Mouse (Mus musculus): ENCODE results near the gene Smim20.

Gene Smim20

DNA sequence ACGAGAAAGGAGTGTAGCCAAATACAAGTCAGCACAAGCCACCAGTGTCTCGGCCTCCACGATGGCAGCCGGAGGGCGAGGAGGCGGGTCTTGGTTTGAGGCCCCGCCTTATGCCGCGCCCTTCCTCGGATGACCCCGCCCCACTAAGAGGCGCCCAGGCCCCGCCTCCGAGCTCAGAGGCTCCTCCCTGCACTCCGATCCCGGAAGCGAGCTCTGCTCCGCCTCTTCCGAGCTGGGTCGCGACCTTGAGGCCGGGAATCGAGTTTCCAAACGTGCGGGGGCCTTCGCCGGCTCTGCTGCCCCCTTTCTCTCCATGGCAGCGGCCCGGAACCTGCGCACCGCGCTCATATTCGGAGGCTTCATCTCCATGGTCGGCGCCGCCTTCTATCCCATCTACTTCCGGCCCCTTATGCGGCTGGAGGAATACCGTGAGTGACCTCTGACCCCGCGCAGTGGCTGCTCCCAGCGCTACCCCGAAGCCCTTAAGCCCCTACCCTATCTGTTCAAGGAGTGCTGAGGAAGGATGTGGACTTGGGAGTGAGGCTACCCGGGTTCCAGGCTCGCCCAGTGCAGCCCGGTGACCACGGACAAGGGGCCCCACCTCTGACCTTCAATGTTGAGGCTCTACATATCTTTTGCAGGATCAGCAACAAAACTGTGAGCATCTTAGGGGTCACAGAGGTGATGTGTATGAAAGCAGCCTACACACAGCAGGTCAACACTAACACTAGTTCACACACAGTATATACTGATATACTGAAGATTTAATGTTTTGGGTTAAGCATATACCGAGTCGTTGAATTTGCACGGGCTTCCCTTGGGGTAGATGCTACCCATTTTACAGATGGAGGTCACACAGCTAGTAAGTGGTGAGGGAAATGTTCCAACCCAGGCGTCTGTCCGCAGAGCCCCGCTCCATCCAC is at the start of gene Smim20:
Gene Smim20 (plus strand): TSS at position 153 of the 923 bp plus-strand sequence.
- peak; percentile 46 for DNase-seq (ENCODE audit: extremely low read depth, low read depth)

GRCm38 (mm10) chr5:53225434-53225833 is 41.4 kb upstream of the Smim20 start:
- no peak for DNase-seq (ENCODE audit: extremely low read depth, low read depth)

- no peak for DNase-seq (ENCODE audit: extremely low read depth, low read depth)
Measured at GRCm38 (mm10) chr5:53230560-53230959, 36.3 kb upstream of the Smim20 start.

GRCm38 (mm10) chr5:53235551-53235950 is 31.3 kb upstream of the Smim20 start:
- no peak for DNase-seq (ENCODE audit: extremely low read depth, low read depth)

- no peak for DNase-seq (ENCODE audit: extremely low read depth, low read depth)
Measured at GRCm38 (mm10) chr5:53236136-53236535, 30.7 kb upstream of the Smim20 start.

DNA sequence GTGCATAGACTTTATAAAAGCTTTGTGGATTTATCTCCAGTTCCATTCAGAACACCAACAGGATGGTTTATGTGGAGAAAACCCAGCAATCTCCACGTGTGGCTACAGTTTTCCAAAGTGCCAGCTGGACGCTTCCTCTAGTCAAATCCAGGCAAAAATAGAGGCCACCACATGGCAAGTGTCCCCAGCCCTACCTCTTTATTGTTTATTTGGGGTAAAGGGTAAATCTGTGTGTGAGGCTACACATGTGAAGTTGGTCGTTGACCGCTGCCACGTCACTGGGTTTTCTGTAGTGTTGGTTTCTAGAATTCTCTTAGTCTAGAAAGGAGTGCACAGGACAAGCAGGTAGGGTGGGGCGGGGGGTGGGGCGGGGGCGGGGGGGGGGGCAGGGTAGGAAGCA is 30.1 kb upstream of the Smim20 start:
- no peak for DNase-seq (ENCODE audit: extremely low read depth, low read depth)

DNA sequence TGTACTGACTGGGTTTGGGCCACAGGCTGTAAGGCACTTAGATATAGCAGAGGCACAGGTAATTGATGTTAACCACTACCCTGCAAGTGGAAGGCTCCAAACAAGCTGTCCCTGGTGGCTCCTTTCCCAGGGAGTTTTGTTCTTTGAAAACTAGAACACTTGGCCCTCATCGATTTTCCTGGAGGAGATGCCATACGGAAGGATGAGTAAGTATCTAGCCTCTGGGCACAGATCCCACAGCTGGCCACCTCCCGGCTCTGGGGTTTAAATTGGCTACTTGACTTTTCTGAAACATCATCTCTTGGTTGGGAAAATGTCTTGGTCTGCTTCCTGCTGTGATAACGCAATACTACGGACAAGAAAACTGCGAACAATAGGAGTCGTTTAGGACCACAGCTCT is 28.1 kb upstream of the Smim20 start:
- no peak for DNase-seq (ENCODE audit: extremely low read depth, low read depth)

GRCm38 (mm10) chr5:53239189-53239588 is 27.7 kb upstream of the Smim20 start:
- DNase-seq (ENCODE audit: extremely low read depth, low read depth): no peak

GRCm38 (mm10) chr5:53239831-53240440 is 26.9 kb upstream of the Smim20 start:
- DNase-seq (ENCODE audit: extremely low read depth, low read depth): no peak

- no peak for DNase-seq (ENCODE audit: extremely low read depth, low read depth)
Measured at GRCm38 (mm10) chr5:53241109-53241508, 25.8 kb upstream of the Smim20 start.

DNA sequence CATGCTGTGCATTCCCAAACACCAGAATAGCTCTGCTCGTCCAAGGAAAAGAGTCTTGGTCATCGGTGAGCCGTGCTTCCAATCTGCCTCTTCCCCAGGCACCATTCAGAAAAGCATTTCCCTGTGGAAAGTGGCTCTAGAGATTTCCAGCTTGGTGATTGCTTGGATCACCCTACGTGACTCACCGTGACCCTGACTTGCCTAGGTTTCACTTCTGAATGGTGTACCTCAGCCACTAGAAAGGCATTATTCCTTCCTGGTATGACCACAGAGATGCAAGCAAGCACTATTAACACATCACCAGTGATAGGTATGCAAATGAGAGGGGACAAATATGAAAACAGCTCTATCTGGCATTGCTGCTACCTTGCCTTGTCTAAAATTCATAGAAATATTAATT is 24.9 kb upstream of the Smim20 start:
- no peak for DNase-seq (ENCODE audit: extremely low read depth, low read depth)

- DNase-seq (ENCODE audit: extremely low read depth, low read depth): no peak
Measured at GRCm38 (mm10) chr5:53242865-53243499, 23.9 kb upstream of the Smim20 start.

GRCm38 (mm10) chr5:53243933-53244332 is 22.9 kb upstream of the Smim20 start:
- DNase-seq (ENCODE audit: extremely low read depth, low read depth): no peak

- DNase-seq (ENCODE audit: extremely low read depth, low read depth): no peak
Measured at GRCm38 (mm10) chr5:53248499-53248898, 18.4 kb upstream of the Smim20 start.

DNA sequence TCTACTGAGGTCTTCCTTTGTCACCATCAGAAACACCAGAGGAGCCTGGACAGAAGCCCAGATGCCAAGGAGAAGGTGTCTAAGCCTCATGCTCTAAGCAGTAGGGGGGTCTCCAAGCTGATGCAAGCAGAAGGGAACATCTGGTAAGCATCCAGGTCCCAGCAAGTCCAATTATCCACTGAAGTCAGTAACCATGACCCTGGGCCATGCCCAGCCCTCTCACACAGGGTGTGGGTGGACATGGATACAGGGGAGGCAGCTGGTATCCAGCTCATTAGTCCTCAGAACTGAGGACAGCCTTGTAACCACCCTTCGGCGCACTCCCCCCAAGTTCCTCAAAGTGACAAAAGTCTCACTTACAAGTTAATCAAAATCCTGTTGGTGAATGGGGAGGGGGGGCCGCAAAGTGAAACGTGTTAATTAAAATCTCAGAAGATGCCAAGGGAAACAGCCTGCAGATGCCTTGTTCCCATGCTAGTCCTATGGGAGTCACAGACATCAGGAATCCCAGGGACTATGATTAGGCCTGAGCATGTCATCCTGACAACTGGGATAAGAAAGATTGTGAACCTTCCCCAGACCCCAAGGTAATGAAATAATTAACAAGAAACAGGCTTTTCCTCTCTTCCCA is 17.3 kb upstream of the Smim20 start:
- DNase-seq (ENCODE audit: extremely low read depth, low read depth): no peak

- DNase-seq (ENCODE audit: extremely low read depth, low read depth): no peak
Measured at GRCm38 (mm10) chr5:53254154-53254553, 12.7 kb upstream of the Smim20 start.

GRCm38 (mm10) chr5:53254821-53255220 is 12.1 kb upstream of the Smim20 start:
- DNase-seq (ENCODE audit: extremely low read depth, low read depth): no peak

DNA sequence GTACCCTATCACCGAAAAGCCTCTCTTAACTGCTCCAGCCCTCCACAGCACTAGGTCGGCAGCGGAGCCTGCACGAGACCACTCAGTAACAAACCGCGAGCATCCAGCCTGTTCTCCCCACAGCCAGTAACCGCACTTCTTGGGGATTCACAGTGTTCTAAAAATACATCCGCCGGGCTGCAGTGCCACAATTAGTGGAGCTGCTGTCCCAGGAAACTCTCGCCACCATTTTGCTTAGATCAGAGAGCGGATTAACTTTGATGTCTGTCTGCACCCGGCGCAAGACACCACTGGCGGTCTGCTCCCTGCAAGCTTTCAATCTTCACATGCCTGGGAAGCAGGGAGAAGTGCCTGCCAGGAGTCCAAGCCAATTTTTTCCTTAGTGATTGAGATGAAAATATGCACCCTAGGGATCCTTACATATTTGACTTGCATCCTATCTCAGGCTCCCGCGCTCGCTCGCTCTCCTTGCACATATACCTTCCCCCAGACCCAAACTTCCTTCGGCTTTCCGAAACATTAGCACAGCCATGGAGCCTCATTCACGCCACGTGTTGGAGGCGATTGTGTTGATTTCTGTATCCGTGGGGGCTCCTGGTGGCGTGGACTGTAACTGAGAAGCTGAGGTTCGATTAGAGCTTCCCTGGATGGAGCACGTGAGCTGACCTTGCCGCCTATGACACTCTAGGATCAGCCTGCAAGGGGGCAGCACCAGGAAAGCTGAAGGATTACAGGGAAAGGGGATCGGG is 8.7 kb upstream of the Smim20 start:
- no peak for DNase-seq (ENCODE audit: extremely low read depth, low read depth)

- no peak for DNase-seq (ENCODE audit: extremely low read depth, low read depth)
Measured at GRCm38 (mm10) chr5:53259894-53260293, 7.0 kb upstream of the Smim20 start.

DNA sequence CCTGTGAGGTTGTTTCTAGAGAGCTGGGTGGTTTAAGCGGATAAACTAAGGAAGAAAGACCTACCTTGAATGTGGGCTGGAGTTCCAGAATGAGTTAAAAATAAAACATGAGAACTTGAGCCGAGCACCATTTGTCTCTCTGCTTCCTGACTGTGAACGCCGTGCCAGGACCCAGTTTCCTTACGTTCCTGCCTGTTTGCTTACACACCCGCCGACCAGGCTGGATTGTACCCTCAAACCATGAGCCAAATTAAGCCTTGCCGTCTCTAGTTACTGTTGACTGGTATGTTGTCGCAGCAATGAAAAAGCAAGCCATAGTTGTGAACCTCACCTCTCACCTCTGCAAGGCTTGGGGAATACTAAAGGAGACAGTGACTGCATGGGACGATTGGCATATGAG is 4.9 kb upstream of the Smim20 start:
- no peak for DNase-seq (ENCODE audit: extremely low read depth, low read depth)

GRCm38 (mm10) chr5:53264061-53264460 is 2.8 kb upstream of the Smim20 start:
- DNase-seq (ENCODE audit: extremely low read depth, low read depth): no peak
